Mouse (Mus musculus) c-Kit-negative CD71-positive TER-119-positive erythroid progenitor cells, embryonic 14.5 days (primary cell): Measurements from ENCODE around the gene Spin2-ps6.
"Not testable (repeated sequence)": the region's sequence is repeated elsewhere in the genome, so short reads cannot be mapped to it uniquely, and the experiment has no call there.

Experiments used
- DNase-seq: peaks from one replicate; pipeline ENCODE4 v3.0.0-alpha.2; 2013; ENCODE audit warnings: low read depth, low spot score

Gene Spin2-ps6

DNA sequence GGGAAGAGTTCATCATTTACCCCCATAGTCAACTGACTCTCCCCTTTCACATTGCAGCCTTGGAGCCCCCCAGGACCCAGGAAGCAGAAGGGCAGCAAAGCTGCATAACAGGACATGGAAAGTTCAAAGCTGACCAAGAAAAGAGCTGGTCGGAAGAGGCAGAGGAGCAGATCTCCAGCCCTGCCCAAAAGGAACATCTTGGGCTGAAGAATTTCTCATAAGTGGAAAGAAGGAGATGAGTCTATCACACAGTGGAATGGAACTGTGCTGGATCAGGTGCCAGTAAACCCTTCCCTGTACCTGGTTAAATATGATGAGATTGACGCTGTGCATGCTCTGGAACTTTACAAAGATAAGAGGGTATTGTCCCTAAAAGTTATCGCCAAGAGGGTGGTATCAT is at the start of gene Spin2-ps6:
Spin2-ps6 (plus strand) TSS at position 301 of the 400 bp plus-strand sequence.
- DNase-seq = not testable (repeated sequence)
